Mouse (Mus musculus) cortical plate, adult 2 months (tissue): Measurements from ENCODE around the gene Rasgef1a.

Source experiments
- CTCF ChIP-seq: fragments of 200-500 bp; IDR thresholded peaks from 2 replicates; pipeline ENCODE4 v1.5.1; 2011; ENCODE audit warnings: mild to moderate bottlenecking, control low read depth, low read length; ENCODE audit not compliant: insufficient read depth; ENCODE audit errors: extremely low read depth
- POLR2A ChIP-seq: fragments of 200-500 bp; IDR thresholded peaks from 2 replicates; pipeline ENCODE4 v1.6.1; 2011; ENCODE audit warnings: mild to moderate bottlenecking, low read length, control low read depth; ENCODE audit not compliant: insufficient read depth; ENCODE audit errors: extremely low read depth

- TF ChIP-seq CTCF = no peak
- TF ChIP-seq POLR2A = no peak
Observed at GRCm38 (mm10) chr6:117987173-117987572, 24.1 kb upstream of the Rasgef1a start.
